Mouse (Mus musculus) erythroid progenitor cell, adult 5-6 weeks (primary cell): Measurements from ENCODE around the gene Glis3. TPM values are rescaled to one million over a fixed set of nuclear protein-coding genes. Genes with fewer than 3 reads are reported as not detected.

Source experiments
- ATAC-seq: replicated peaks from 2 replicates; pipeline ENCODE4 v1.8.0; 2016; ENCODE audit warnings: moderate number of reproducible peaks, mild to moderate bottlenecking, moderate TSS enrichment, inconsistent platforms; ENCODE audit not compliant: poor library complexity, low FRiP score, severe bottlenecking
- total RNA-seq, 2 experiments: library from RNA; stranded (forward) in 1 of 2; stranded (reverse) in 1 of 2; fragments of 150-400 nt in 1 of 2; fragments of 186-747, 209-891 nt in 1 of 2; gene quantifications; 2 replicates each; pipeline versions ENCODE4 v1.2.3 to v1.2.4; 2015 to 2017; ENCODE audit warnings: low replicate concordance in 2 of 2

Gene Glis3
- total RNA-seq, 2 experiments from 2014 or later, result 6.3 TPM; not detected in 1

DNA sequence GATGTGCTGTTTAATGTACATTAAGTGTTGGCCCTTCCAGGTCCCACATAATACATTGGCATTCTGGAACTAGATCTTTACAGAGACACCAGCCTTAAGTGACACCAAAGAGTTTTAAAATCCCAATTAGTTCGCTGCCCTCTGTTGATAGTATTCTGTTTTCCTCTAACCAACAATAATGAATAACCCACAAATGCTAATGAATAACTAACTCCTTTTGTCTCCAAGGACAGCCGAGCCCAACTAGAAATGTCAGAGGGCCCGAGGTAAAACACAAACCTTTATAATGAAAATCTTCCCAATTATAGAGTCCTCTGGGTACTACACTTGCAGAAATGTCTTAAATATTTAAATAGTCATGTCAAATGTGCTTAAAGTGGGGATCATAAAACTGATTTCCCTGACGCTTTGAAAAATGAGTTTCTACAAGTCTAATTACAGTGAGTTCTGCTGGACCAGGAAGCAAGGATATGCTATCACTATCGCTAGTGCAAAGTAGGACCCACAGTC lies 22.1 kb downstream of the Glis3 start:
- no peak for ATAC-seq

DNA sequence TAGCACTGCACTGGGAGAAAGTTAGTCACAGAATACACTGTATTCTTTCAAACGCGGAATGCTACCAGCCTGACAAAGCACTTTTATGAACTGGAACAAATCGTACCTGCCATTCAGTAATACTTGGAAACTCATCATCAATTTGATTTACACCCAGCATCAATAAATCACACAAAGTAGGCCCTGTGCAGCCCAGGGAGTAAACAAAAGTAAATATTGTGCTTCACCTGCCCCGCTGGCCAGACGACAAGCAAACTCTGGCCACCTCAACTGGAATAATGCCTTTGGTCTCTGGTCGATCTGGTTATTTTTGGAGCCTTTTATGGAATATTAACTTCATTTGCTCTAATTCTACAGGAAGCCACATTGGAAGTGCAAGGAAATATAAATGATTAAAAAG lies 23.0 kb downstream of the Glis3 start:
- ATAC-seq, result no peak

DNA sequence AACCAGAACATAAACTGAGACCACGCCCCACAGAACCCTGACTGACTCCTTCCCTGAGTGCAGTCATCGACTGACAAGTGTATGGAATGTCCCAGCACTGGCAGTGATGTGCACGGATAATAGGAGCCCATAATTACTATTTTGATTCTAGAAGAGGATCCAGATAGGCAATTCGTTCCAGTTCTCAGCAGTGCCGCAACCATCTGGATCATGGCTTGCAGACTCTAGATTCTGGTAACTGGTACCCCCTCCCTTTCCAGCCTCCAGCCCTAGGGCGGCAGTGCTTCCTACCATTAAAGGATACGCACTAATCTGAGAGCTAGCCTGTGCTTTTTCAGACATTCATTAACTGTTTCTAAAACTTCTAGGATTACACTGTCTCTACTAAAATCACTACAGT lies 24.7 kb downstream of the Glis3 start:
- no peak for ATAC-seq

DNA sequence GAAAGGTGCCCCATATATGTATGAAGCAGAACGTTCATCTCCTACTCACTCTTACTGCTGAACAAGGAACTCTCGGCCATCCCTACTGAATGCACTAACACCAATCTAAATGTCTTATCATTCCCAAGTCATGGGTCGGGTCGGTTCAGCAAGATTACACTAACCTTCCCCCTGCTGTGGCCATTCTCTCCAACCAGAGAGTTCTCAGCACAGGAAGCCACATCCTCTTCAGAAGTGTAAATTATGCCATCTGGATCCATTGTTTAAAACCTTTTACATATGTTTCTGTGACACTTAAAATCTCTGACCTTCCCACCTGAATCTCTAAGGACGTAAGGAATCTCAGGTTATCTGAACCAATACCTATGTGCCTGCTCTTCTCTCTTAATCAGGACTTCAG lies 29.0 kb downstream of the Glis3 start:
- ATAC-seq, result no peak

DNA sequence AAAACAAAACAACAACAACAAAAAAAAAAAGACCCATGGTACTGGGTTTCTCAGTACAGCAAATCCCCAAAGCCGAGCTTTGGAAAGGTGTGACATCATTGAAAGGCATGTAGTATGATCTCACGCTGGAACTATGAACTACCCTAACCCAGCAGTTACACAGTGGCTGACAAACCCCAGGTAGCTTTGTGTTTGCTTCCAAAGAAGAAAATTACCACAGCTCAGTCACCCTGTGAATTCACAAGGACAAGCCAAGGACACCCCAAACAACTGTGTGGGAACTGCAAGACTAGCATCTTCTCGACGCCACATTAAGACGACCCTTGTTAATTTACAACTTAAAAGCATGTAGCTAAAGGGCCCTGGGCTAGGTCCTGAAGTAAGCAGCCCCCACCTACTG lies 30.4 kb downstream of the Glis3 start:
- ATAC-seq, result no peak

DNA sequence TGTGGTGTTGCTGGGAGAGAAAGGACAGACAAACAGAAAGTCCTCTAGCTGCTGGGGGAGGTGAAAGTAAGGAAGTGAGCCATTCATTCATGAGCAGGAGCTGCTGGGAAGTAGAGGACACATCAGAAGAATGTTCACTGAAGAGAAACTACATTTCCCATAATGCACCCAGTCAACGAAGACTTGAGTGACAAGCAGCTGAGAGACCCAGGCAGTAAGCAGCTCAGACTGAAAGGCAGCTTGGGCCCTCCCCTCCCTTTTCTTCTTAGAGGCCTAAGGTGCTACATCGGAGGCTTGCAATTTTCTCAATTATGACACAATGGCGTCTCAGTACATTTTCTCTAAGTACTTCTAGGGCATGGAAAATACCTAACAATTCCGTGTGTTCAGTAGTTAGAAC lies 31.0 kb downstream of the Glis3 start:
- no peak for ATAC-seq

DNA sequence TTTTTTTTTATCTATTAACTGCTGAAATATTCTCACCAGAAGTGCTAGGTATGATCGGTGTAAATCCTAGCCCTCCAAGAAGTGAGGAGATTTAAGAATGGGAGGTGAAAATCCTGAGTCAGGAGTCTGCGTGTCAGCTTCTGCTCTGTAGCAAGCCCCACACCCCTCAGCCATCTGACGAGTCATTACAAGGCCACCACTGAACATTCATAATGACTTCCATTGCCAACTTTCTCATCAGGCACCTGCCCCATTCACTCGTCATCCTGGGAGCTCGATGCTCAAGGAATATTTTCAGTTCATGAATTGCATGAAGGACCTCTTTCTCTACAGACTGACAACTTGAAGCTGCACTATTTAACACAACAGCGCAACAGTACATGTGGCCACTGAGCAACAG lies 32.5 kb downstream of the Glis3 start:
- no peak for ATAC-seq

DNA sequence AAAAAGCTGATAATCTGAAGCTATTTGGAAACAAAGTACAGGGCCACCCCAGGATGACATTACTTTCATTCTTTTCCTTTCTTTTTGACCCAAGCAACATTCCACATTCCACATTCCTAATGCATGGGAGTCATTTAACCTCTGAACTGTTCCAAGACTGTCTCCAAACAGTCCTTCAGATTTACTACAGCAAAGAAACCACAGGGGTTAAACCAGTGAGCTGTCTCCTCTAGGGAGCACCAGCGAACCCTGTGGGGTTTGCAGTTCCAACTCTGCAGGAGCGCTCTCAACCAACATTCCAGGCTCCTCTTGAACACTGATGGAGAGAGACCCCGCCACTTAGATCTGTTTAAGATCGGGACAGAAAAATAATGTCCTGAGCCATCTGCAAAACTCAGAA lies 33.6 kb downstream of the Glis3 start:
- no peak for ATAC-seq

DNA sequence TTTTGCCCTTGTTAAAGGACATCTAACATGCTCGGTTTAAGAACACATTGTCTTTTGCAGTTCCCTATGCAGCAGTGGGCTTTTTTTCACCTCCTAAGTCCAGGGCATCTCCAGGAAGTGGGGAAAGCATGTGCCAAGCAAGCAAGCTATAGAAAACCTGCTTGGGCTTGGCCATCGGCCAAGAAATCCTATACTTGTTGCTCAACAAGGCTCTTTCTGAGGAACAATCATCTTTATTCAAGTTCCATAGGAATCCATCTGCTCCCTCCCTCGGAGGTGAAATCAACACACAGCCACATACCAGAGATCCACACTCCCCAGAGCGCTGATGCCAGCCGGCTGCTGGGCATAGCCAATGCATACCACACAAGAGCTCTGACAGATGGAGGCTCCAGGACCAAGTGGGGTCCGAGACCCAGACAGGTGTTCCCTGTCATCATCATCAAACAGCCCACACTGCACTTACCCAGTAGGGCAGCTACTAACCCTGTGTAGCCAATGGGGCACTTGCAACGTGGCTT lies 39.0 kb downstream of the Glis3 start:
- ATAC-seq, result no peak

DNA sequence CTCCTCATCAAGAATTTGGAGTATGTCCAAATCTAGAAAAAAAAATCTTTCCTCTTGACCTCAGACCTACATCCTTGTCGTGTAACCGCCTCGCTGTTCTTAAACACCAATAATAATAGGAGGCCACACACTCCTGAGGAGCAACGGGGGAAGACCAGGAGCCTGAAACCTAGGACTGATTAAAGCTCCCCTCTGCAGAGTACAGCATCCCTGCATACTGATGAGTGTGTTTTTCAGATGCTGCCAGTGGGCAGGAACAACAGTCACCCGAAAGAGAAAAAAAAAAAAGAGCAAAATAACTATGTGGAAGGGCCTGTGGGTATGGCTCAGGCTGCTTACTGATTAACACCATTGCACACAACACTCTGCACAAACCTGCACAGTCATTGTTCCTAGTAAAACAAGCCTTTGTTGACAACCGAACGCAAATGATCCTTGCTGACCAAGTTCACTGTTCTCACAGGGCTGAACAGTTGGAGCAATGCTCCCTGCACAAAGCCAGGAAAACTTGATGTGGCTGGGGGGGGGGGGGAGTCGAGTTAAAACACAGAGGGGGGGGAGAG lies 43.8 kb downstream of the Glis3 start:
- ATAC-seq, result no peak

DNA sequence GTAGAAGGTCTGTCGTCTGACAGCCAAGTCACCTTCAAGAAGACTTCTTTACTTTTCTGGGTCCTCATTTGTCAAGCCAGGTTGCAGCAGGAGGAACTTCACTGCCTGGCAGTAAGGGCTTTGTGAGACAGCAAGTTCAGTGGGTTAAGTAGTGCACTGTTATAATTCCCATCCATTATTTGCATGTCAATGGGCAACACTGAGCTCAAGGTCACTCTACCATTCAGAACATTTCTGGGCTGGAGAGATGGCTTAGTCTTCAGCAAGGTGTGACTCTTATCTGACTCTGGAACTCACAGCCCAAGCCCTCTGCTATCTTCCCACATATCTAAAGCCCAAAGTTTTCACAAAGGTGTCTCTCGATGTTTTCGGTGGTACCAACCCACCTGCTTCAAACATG lies 44.9 kb downstream of the Glis3 start:
- ATAC-seq, result no peak

DNA sequence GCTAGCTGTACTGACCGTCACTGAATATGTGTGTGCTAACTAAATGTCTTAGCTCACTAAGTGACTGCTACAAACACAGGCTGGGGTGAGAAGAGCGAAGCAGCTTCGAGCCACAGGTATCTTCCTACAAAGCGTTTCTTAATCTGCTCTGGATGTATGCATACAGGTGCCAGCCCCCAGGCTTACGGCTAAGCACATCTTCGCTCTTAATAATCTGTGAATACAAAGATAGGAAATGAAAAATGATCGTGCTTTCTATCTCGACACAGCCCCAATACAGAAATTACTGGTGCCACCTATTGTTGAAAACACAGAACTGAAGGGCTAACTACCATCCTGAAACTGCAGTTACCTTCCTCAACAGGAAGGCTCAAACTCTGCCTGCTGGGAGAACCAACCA lies 51.5 kb downstream of the Glis3 start:
- no peak for ATAC-seq

DNA sequence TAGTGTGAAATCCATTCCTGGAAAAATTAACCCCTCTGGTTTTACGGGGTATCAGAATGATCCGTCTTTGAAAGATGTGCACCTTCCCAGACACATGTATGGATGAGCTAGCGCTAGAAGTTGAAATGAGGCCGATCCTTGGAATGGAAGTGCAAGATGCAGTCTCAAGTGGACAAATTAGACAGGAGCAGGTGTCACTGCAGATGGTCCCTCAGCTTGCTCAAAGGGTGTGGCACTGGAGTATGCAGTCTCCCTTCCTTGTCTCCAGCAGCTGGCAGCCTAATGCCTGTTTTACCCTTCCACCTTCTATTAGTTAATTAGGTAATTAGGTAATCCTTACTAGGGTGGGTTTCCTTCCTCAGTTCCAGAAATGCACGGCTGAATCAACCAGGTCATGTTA lies 53.7 kb downstream of the Glis3 start:
- ATAC-seq, result no peak

DNA sequence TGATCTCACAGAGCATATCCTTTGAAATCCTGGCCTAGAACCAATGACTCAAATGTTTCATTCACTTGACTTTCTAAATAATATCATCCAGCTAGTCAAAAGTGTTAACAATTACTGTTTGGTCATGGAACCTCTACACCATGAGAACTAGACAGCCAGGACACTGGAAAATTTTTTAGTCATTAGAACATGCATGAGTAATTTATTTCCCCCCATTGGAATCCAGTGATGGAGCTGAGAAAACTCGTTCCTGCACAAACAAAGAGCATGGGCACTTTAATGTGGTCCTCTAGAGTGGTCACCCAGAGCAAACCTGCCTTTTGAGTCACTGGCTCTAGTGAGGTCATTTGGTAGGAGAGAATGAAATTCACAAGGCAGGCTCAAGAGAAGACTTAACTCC lies 55.3 kb downstream of the Glis3 start:
- ATAC-seq, result no peak

DNA sequence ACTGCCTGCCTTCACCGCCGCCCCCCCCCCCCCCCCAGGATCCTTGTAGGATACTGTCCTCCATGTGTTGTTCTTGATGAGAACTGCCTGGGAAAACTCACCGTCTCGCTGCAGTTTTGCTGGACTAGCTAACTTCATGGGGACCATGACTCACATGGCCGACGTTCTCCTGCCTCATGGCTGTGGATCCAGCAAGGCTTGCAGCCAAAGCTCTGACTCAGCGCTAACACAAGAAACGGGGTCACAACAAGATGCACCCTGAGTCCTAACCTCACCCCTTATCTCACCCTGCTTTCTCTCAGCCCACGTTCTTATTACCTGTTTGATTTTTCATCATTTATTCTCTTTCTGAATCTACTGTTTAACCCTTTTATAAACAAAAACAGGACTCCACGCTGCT lies 56.2 kb downstream of the Glis3 start:
- no peak for ATAC-seq

DNA sequence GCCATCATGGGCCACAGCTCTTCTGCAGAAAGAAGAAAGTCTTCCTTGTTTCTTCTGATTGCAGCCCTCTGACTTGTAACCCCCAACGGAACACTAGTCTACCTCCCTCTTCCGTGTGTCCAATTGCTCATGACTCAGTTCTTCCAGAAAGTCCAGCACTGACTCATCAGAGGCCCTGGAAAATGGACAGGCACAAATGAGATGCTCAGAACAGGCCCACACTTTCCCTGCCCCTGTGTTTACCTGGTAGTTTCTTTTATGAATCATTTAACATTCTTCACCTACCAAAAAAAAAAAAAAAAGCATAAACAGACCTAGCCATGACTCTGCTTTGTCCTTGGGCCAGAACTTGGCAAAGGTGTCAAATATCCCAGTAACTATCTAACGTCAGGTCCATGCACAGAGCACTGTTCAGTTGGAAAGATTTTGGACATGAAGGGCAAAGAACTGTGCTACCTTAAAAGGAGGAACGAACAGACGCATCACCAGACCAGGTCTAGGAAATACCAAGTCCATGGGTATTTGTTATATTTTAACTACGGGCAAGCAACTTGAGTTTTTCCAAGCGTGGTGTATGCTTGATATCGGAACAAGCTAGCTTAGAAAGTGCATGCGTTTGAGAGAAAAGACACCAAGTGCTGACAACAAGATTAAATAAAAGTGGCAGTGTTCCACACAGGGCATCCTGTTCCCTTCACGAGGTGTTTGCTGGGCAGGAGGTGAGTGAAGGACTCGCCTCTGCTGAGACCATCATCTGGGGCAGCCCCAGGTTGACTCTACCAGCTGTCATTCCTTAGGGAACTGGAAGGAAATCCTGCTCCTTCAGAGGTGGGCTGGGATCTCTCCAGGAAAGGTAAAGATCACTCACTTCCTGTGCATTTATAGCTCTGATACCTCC lies 58.0 kb downstream of the Glis3 start:
- ATAC-seq, result no peak

DNA sequence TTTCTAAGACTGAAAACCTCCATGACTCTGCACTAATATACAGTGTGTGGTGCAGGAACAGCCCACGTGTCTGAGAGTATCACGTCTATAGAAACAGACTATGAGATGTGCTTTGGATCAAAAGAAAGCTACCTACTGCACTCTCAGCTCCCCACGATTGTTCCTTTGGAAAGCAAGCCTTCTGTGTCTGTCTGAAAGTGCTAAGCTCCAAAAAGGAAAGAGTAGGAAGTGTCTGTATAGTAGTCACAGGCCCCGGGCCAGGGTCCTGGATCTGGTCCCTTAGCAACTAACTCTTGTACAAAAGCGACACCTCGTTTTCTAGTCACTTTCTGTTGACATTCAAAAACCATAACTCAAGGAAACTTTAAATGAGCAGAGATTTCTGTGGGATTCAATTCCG lies 62.1 kb downstream of the Glis3 start:
- ATAC-seq, result no peak

DNA sequence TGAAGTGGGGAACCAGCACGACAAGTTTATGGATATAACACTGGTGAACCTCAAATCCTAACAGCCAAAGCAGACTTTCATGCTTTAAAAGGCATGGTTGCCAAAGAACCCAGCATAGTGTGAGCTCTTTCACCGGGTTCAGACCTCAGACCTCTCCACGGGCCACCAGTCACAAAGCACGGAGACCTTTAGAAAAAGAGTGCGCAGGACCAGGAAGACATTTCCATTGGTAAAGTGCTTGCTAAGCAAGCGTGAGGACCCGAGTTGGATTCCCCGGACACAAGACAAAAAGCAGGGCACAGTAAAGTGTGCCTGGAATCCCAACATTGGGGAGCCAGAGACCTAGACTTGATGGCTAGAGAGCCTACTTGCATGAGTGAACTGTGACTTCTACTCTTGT lies 62.7 kb downstream of the Glis3 start:
- no peak for ATAC-seq

DNA sequence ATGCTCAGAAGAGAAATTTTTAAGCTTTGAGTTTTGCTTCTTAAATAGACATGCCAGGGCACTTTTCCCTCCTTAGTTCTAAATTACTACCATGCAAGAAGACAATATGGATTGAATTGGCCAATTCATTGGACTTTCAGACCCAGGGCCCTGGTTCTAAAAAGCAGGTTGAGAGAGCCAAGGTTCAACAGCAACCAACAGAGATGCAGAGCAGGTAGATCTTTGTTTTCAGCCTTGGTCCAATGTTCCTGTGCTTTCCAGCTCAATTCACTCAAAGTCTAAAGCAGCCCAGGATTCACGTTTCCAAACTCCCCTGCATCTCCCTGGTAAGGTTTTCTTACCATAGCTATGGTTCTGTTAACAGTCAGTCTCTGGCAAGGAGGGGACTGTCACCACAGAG lies 63.4 kb downstream of the Glis3 start:
- no peak for ATAC-seq

DNA sequence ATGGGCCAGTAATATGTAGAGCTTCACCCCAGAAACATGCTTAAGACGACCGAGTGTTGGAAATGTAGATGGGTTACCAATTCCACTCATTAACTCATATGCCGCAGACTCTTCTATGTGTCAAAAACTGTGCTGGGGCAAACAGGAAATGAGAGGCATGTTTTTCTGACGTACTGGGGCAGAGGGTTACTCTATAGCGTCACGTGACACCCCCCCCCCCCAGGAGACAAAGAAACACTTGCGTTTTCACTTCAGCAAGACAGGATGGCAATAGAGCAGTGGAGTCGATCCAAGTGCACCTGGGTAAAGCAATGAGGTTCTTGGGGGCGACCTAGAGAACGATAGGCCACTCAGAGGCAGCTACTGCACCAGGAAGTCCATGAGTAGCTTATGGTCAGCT lies 67.6 kb downstream of the Glis3 start:
- no peak for ATAC-seq

DNA sequence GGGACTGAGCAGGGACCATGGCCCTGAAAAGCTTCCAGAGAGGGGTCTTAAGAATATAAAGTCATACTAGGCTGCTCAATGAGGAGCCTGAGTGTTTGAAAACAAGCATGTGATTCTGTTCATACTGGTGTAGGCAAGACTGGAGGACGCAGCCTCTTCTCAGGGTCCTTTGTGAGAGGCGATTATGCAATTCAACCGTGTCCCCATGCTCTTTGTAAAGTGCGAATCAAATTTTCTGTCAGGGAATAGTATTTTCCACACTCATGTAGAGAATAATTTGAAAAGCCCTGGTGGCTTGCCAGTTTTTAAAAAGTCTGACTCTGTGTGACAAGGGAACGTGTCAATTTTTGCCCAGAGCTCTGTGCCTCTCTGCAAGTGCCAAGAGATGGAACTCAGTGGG lies 71.1 kb downstream of the Glis3 start:
- no peak for ATAC-seq
